Mouse (Mus musculus) embryonic facial prominence, embryonic 12.5 days (tissue): ENCODE measurements around the gene Ube2v1. TPM values are rescaled to one million over a fixed set of nuclear protein-coding genes. Genes with fewer than 3 reads are reported as not detected.

Experiments used
- ATAC-seq: fragments of 200-750 bp; cut with Nextera tagmentation; 2 replicates; pipeline ENCODE4 v1.8.0; 2017; ENCODE audit not compliant: insufficient number of reproducible peaks, insufficient read depth, low FRiP score, low TSS enrichment
- H3K27ac ChIP-seq: fragments of 300-500 bp; sonication (generic); 2 replicates; pipeline ENCODE4 v1.5.1; 2016; ENCODE audit warnings: mild to moderate bottlenecking
- H3K27me3 ChIP-seq: fragments of 300-500 bp; sonication (generic); 2 replicates; pipeline ENCODE4 v1.6.1; 2016; ENCODE audit warnings: mild to moderate bottlenecking, moderate library complexity
- H3K36me3 ChIP-seq: fragments of 300-500 bp; sonication (generic); 2 replicates; pipeline ENCODE4 v1.6.1; 2016; ENCODE audit warnings: mild to moderate bottlenecking
- H3K4me1 ChIP-seq: fragments of 300-500 bp; sonication (generic); 2 replicates; pipeline ENCODE4 v1.6.1; 2016
- H3K4me2 ChIP-seq: fragments of 300-500 bp; sonication (generic); replicated peaks from 2 replicates; pipeline ENCODE4 v1.6.1; 2016; ENCODE audit warnings: mild to moderate bottlenecking, moderate library complexity
- H3K4me3 ChIP-seq: fragments of 300-500 bp; sonication (generic); 2 replicates; pipeline ENCODE4 v1.5.1; 2016; ENCODE audit warnings: mild to moderate bottlenecking
- H3K9ac ChIP-seq: fragments of 300-500 bp; sonication (generic); 2 replicates; pipeline ENCODE4 v1.6.1; 2016; ENCODE audit warnings: mild to moderate bottlenecking, moderate library complexity
- H3K9me3 ChIP-seq: fragments of 300-500 bp; sonication (generic); 2 replicates; pipeline ENCODE4 v1.6.1; 2016; ENCODE audit warnings: mild to moderate bottlenecking, moderate library complexity
- WGBS: fragments of 180-500 bp; shearing (Covaris S2); methylation state at CpG from one replicate; pipeline ENCODE4 v1.1.7; 2016; 5-methylcytosine and 5-hydroxymethylcytosine counted together
- microRNA-seq: library from miRNA; unstranded; fragments of <30 nt; microRNA quantifications from one replicate; pipeline ENCODE4, GENCODE M21; 2017
- polyA plus RNA-seq: library from polyadenylated mRNA; unstranded; fragments of >200 nt; fragmentation: Nextera tagmentation; extraction: Ambion mirVana; gene quantifications from 2 replicates; pipeline ENCODE4 v1.2.1, GENCODE M21; 2016

The Ube2v1 gene
- polyA plus RNA-seq, 1 experiment from 2014 or later: 272 TPM

DNA sequence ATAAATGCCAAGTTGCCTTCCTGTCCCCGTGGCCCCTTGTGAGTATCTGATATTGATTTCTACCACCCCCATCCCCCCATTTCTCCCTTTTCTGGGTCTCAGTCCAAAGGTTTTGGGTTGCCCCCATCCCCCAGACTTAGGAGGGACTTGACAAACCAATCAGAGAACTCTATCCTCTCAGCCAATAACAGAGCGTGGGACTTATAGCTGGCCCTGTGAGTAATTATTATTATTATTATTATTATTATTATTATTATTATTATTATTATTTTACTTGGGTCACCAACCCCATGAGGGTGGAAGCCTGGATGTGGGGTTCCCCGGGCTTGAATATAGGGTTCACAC, 66.6 kb downstream of the Ube2v1 start:
- WGBS: 54% methylated on average over 3 of the region's 3 CpGs
- ATAC-seq: no peak
- peak overlapping the region; percentile 95 for H3K27ac ChIP-seq
- H3K36me3 ChIP-seq: no peaks in the 10 kb centered on the region
- peak overlapping the region; percentile 43 for H3K4me2 ChIP-seq
- no peaks in the 10 kb centered on the region for H3K27me3 ChIP-seq
- no peaks in the 10 kb centered on the region for H3K9me3 ChIP-seq
- no peak overlapping the region for H3K4me3 ChIP-seq
- peaks cover 60% of the 10 kb centered on the region for H3K4me1 ChIP-seq
- no peak overlapping the region for H3K9ac ChIP-seq

DNA sequence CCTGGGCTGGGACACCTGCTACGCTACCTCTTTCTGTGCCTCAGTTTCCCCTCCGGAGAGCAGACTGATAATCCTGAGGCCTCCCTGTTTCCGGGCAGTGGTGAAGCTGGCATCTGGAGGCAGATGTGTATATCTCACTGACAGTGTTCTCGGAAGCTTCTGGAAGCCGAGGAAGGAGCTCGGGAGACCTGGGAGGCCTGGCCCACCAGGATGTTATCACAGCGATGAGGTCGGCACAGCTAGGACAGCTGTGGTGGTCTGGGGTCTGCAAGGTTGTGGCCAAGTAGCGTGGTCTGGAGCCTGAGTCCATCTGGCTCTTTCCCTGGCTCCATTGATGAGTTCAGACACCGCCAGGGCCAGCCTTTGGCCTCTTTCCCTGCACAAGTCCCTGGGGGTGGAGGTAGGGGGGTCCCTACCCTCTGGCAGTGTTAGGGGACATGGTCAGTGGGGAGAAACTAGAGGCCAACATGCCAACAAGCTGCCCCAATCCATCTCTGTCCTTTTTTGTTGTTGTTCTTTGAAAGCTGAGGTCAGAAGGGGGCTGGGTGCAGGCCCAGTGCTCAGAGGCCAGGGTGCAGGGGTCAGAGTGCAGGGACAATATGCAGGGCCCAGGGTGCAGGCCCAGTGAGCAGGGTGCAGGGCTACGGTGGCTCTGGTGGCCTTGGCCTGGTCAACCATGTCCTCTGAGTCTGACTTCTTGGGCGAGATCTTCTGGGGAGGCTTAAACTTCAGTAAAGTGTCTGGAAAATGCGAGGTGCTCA, 67.2 kb downstream of the Ube2v1 start:
- WGBS: 66% methylated on average over 13 of the region's 13 CpGs
- Histone ChIP-seq H3K9me3 (no peaks in the 10 kb centered on the region), H3K27ac (peak overlapping the region; percentile 95), H3K4me3 (no peak overlapping the region), H3K27me3 (no peaks in the 10 kb centered on the region), H3K36me3 (no peaks in the 10 kb centered on the region), H3K4me1 (peaks cover 60% of the 10 kb centered on the region), H3K4me2 (no peak overlapping the region; the same call in 1 of the 2 replicates), H3K9ac (no peak overlapping the region)
- ATAC-seq: no peak

DNA sequence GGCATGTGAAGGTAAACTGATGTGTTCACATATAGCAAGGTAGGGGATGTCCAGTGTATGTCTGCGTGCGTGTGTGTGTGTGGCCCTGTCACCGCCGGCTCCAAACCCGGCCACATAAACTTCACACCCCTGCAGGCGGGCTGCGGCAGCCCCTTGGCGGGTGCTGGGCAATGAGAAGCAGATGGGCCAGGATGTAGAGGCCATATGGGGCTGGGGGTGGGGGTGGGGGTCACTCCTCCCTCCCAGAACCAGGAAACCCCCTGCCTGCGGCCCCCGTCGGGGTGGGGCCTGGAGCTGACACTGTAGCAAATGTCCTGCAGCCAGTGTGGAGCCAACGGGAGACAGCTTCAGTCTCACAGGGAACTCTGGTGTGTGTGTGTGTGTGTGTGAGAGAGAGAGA, 68.2 kb downstream of the Ube2v1 start:
- Histone ChIP-seq H3K27ac (peak overlapping the region; percentile 95), H3K4me3 (no peak overlapping the region), H3K4me2 (peak overlapping the region; percentile 17; the same call in 1 of the 2 replicates), H3K9me3 (no peaks in the 10 kb centered on the region), H3K4me1 (peaks cover 68% of the 10 kb centered on the region), H3K36me3 (no peaks in the 10 kb centered on the region), H3K27me3 (no peaks in the 10 kb centered on the region), H3K9ac (no peak overlapping the region)
- 21% methylated on average over 12 of the region's 12 CpGs for WGBS
- peak; percentile 50 for ATAC-seq

DNA sequence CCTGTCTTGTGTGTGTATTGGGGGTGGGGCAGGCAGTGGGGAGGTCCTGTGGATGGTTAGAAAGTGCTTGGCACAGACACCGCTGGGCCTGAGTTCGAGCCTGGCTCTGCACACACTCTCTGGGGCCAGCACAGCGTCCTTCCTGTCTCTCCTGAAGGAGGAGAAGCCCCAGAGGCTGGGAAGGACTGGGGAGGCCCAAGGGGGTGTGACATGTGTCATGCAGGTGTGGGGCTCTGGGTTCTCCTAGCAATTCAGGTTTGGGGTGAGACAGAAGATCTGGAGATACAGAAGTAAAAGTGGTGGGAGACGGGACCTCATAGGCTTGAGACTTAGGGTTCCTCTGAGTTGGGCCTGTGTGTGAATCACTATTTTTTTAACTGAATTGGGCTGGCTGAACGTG, 68.9 kb downstream of the Ube2v1 start:
- WGBS: 61% methylated on average over 5 of the region's 5 CpGs
- Histone ChIP-seq H3K4me1 (peaks cover 66% of the 10 kb centered on the region), H3K9me3 (no peaks in the 10 kb centered on the region), H3K9ac (no peak overlapping the region), H3K36me3 (no peaks in the 10 kb centered on the region), H3K4me3 (no peak overlapping the region), H3K27ac (peak overlapping the region; percentile 95), H3K4me2 (no peak overlapping the region), H3K27me3 (no peaks in the 10 kb centered on the region)
- no peak for ATAC-seq

DNA sequence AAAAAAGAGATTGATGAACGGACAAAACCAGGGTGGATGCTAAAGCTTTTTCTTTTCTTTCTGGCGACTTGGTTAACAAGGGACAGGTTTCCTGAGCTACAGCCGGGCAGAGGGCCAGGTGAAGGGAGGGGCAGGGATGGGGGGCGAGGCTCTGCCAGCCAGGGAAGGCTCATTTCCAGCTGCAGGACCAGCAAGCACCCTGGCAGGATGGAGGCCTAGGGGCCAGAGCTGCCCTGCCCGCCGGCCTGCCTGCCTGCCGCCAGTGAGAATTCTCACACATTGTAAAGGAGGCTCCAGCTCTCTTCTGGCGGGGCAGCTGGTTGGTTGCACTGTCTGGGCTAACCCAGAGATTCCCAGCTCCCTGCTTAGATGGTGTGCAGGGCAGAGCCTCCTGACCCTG, 69.8 kb downstream of the Ube2v1 start:
- Histone ChIP-seq H3K4me1 (peaks cover 65% of the 10 kb centered on the region), H3K27ac (peak overlapping the region; percentile 95), H3K4me2 (no peak overlapping the region), H3K27me3 (no peaks in the 10 kb centered on the region), H3K36me3 (no peaks in the 10 kb centered on the region), H3K9me3 (no peaks in the 10 kb centered on the region), H3K4me3 (no peak overlapping the region), H3K9ac (no peak overlapping the region)
- ATAC-seq: no peak
- 22% methylated on average over 8 of the region's 8 CpGs for WGBS

DNA sequence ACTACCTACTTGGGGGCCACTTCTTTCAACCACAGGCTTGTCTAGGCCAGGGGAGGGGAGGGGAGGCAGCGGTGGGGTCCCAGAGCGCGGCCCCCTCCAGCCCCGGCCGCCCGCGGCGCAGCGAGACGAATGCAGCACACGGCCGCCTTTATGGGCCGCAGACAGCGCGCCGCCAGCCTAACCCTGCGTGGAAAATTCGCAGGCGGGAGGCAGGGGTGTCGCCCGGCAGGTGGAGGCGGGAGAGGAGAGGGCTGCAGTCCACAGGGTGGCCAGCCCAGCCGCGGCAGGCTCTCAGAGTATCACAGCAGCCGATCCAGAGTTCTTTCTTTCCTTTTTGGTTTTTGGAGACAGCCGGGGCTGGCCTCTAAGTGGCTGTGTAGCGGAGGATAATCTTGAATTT, 72.5 kb downstream of the Ube2v1 start:
- Histone ChIP-seq H3K9ac (0 out of 2 replicates have a peak overlapping the region, but pooled peaks have one; percentile 24), H3K36me3 (no peaks in the 10 kb centered on the region), H3K27ac (peak overlapping the region; percentile 86), H3K4me2 (peak overlapping the region; percentile 43), H3K4me3 (peak overlapping the region; percentile 10; the same call in 1 of the 2 replicates), H3K9me3 (0 out of 2 replicates have a peak, but pooled peaks cover 3% of the 10 kb centered on the region), H3K27me3 (no peaks in the 10 kb centered on the region), H3K4me1 (peaks cover 48% of the 10 kb centered on the region)
- 6% methylated on average over 27 of the region's 27 CpGs for WGBS
- ATAC-seq: peak; percentile 41; the same call in 1 of the 2 replicates

Small RNA genes within 50 kb of the gene (microRNA-seq; reads per million reads assigned to microRNA genes)
- not detected for gene Gm22355

Other genes starting within 250 kb of the Ube2v1 start
- 23.3 and 24.1 TPM in 2 replicates for gene Slc9a8, start 210.4 kb downstream of the Ube2v1 start, polyA plus RNA-seq
- gene Rnf114, start 139.4 kb downstream of the Ube2v1 start, polyA plus RNA-seq: 94.4 and 96.9 TPM in 2 replicates
- 14.3 and 16.3 TPM in 2 replicates for gene Spata2, start 139.2 kb downstream of the Ube2v1 start, polyA plus RNA-seq
- 76.3 and 83.4 TPM in 2 replicates for gene Snai1, start 93.9 kb downstream of the Ube2v1 start, polyA plus RNA-seq
- 10.8 and 16.2 TPM in 2 replicates for gene Gm20431, start 29.4 kb upstream of the Ube2v1 start, polyA plus RNA-seq
- 7.1 and 7.8 TPM in 2 replicates for gene Cebpb, start 56.8 kb upstream of the Ube2v1 start, polyA plus RNA-seq
- gene Tmem189, start 57.7 kb upstream of the Ube2v1 start, polyA plus RNA-seq: 45.0 and 46.9 TPM in 2 replicates